Mouse (Mus musculus): Measurements from ENCODE around the gene Rhd. TPM values are rescaled to one million over a fixed set of nuclear protein-coding genes. Genes with fewer than 3 reads are reported as not detected.
"Not testable (repeated sequence)": the region's sequence is repeated elsewhere in the genome, so short reads cannot be mapped to it uniquely, and the experiment has no call there.

The Rhd gene
- polyA plus RNA-seq, 1 experiment from 2014 or later, result 1.5 TPM

GRCm38 (mm10) chr4:134879410-134879981 lies 15.2 kb downstream of the Rhd start:
- H3K9ac ChIP-seq, result peak overlapping the region; percentile 55
- H3K27me3 ChIP-seq, result no peaks in the 10 kb centered on the region
- H3K36me3 ChIP-seq (ENCODE audit: poor library complexity, severe bottlenecking), result no peaks in the 10 kb centered on the region
- H3K4me1 ChIP-seq, result peaks cover 8% of the 10 kb centered on the region
- no peaks in the 10 kb centered on the region for H3K9me3 ChIP-seq (replicated peaks)
- H3K4me2 ChIP-seq, result peak overlapping the region; percentile 63
- H3K27ac ChIP-seq, result no peak overlapping the region
- peak overlapping the region; percentile 35 for H3K4me3 ChIP-seq
- WGBS, result 2% methylated on average over 17 of the region's 17 CpGs
- no peak for ATAC-seq

GRCm38 (mm10) chr4:134880041-134880440 lies 15.7 kb downstream of the Rhd start:
- H3K27ac ChIP-seq, result no peak overlapping the region
- no peak overlapping the region for H3K9ac ChIP-seq
- H3K27me3 ChIP-seq, result no peaks in the 10 kb centered on the region
- H3K36me3 ChIP-seq (ENCODE audit: poor library complexity, severe bottlenecking), result no peaks in the 10 kb centered on the region
- H3K4me1 ChIP-seq, result peaks cover 8% of the 10 kb centered on the region
- H3K4me2 ChIP-seq, result peak overlapping the region; percentile 63
- ATAC-seq, result no peak
- WGBS, result 30% methylated on average over 6 of the region's 6 CpGs
- no peaks in the 10 kb centered on the region for H3K9me3 ChIP-seq (replicated peaks)
- H3K4me3 ChIP-seq, result no peak overlapping the region

GRCm38 (mm10) chr4:134883266-134883665 lies 18.9 kb downstream of the Rhd start:
- Histone ChIP-seq H3K4me1 (peaks cover 8% of the 10 kb centered on the region), H3K27me3 (no peaks in the 10 kb centered on the region), H3K27ac (no peak overlapping the region), H3K36me3 (ENCODE audit: poor library complexity, severe bottlenecking) (no peaks in the 10 kb centered on the region), H3K4me3 (no peak overlapping the region), H3K9me3 (replicated peaks) (no peaks in the 10 kb centered on the region), H3K9ac (no peak overlapping the region), H3K4me2 (no peak overlapping the region)
- WGBS, result 35% methylated on average over 7 of the region's 7 CpGs
- no peak for ATAC-seq

GRCm38 (mm10) chr4:134883808-134884207 lies 19.5 kb downstream of the Rhd start:
- no peak for ATAC-seq
- H3K27me3 ChIP-seq, result no peaks in the 10 kb centered on the region
- no peaks in the 10 kb centered on the region for H3K9me3 ChIP-seq (replicated peaks)
- no peak overlapping the region for H3K9ac ChIP-seq
- no peak overlapping the region for H3K4me3 ChIP-seq
- H3K36me3 ChIP-seq (ENCODE audit: poor library complexity, severe bottlenecking), result no peaks in the 10 kb centered on the region
- no peak overlapping the region for H3K4me2 ChIP-seq
- H3K4me1 ChIP-seq, result peaks cover 8% of the 10 kb centered on the region
- no peak overlapping the region for H3K27ac ChIP-seq
- 90% methylated on average over 10 of the region's 10 CpGs for WGBS

- Histone ChIP-seq H3K9ac (no peak overlapping the region), H3K27ac (no peak overlapping the region), H3K9me3 (replicated peaks) (no peaks in the 10 kb centered on the region), H3K36me3 (ENCODE audit: poor library complexity, severe bottlenecking) (no peaks in the 10 kb centered on the region), H3K27me3 (no peaks in the 10 kb centered on the region), H3K4me1 (peaks cover 7% of the 10 kb centered on the region), H3K4me3 (no peak overlapping the region), H3K4me2 (no peak overlapping the region)
- 95% methylated on average over 4 of the region's 4 CpGs for WGBS
- no peak for ATAC-seq
Measured at GRCm38 (mm10) chr4:134884364-134884763, 20.0 kb downstream of the Rhd start.

GRCm38 (mm10) chr4:134892096-134892495 lies 27.8 kb downstream of the Rhd start:
- WGBS, result 81% methylated on average over 6 of the region's 6 CpGs

GRCm38 (mm10) chr4:134897256-134897655 lies 32.9 kb downstream of the Rhd start:
- H3K4me1 ChIP-seq, result no peaks in the 10 kb centered on the region
- H3K27ac ChIP-seq, result no peak overlapping the region
- H3K9me3 ChIP-seq (replicated peaks), result no peaks in the 10 kb centered on the region
- no peaks in the 10 kb centered on the region for H3K27me3 ChIP-seq
- no peak overlapping the region for H3K4me3 ChIP-seq
- 91% methylated on average over 6 of the region's 6 CpGs for WGBS
- H3K9ac ChIP-seq, result no peak overlapping the region
- peaks cover 73% of the 10 kb centered on the region for H3K36me3 ChIP-seq (ENCODE audit: poor library complexity, severe bottlenecking)
- H3K4me2 ChIP-seq, result no peak overlapping the region
- no peak for ATAC-seq

More at GRCm38 (mm10) chr4:134892096-134892495, 27.8 kb downstream of the Rhd start:
- H3K36me3 ChIP-seq (ENCODE audit: poor library complexity, severe bottlenecking), result peaks cover 22% of the 10 kb centered on the region
- no peak overlapping the region for H3K4me2 ChIP-seq
- H3K27ac ChIP-seq, result no peak overlapping the region
- H3K9ac ChIP-seq, result no peak overlapping the region
- no peak for ATAC-seq
- H3K27me3 ChIP-seq, result no peaks in the 10 kb centered on the region
- no peaks in the 10 kb centered on the region for H3K4me1 ChIP-seq
- H3K9me3 ChIP-seq (replicated peaks), result no peaks in the 10 kb centered on the region
- H3K4me3 ChIP-seq, result no peak overlapping the region

GRCm38 (mm10) chr4:134901126-134901525 lies 36.8 kb downstream of the Rhd start:
- Histone ChIP-seq H3K27ac (no peak overlapping the region), H3K4me2 (no peak overlapping the region), H3K27me3 (no peaks in the 10 kb centered on the region), H3K4me3 (no peak overlapping the region), H3K9ac (no peak overlapping the region), H3K36me3 (ENCODE audit: poor library complexity, severe bottlenecking) (peaks cover 99% of the 10 kb centered on the region), H3K9me3 (replicated peaks) (no peaks in the 10 kb centered on the region), H3K4me1 (no peaks in the 10 kb centered on the region)
- ATAC-seq, result no peak
- WGBS, result 97% methylated on average over 8 of the region's 8 CpGs

GRCm38 (mm10) chr4:134903046-134903445 lies 38.7 kb downstream of the Rhd start:
- Histone ChIP-seq H3K4me2 (no peak overlapping the region), H3K9ac (no peak overlapping the region), H3K27ac (no peak overlapping the region), H3K4me3 (no peak overlapping the region), H3K36me3 (ENCODE audit: poor library complexity, severe bottlenecking) (peaks cover 100% of the 10 kb centered on the region), H3K27me3 (no peaks in the 10 kb centered on the region), H3K9me3 (replicated peaks) (no peaks in the 10 kb centered on the region), H3K4me1 (no peaks in the 10 kb centered on the region)
- ATAC-seq, result no peak
- 81% methylated on average over 7 of the region's 7 CpGs for WGBS

GRCm38 (mm10) chr4:134911406-134911805 lies 47.1 kb downstream of the Rhd start:
- H3K9ac ChIP-seq; H3K27ac ChIP-seq; ATAC-seq; H3K4me2 ChIP-seq; H3K4me3 ChIP-seq; H3K27me3 ChIP-seq; H3K9me3 ChIP-seq (replicated peaks): not testable (repeated sequence)
- WGBS, result 95% methylated on average over 7 of the region's 8 CpGs
- Histone ChIP-seq H3K4me1 (peaks cover 19% of the 10 kb centered on the region), H3K36me3 (ENCODE audit: poor library complexity, severe bottlenecking) (peaks cover 58% of the 10 kb centered on the region)

GRCm38 (mm10) chr4:134913413-134913812 lies 49.1 kb downstream of the Rhd start:
- ATAC-seq, result 0 out of 2 replicates have a peak, but pooled peaks have one; percentile 22
- peak overlapping the region; percentile 84 for H3K4me3 ChIP-seq
- H3K36me3 ChIP-seq (ENCODE audit: poor library complexity, severe bottlenecking), result peaks cover 38% of the 10 kb centered on the region
- H3K4me2 ChIP-seq, result peak overlapping the region; percentile 70
- WGBS, result 25% methylated on average over 3 of the region's 3 CpGs
- peak overlapping the region; percentile 23; the same call in 1 of the 2 replicates for H3K9ac ChIP-seq
- no peaks in the 10 kb centered on the region for H3K27me3 ChIP-seq
- H3K27ac ChIP-seq, result no peak overlapping the region
- peaks cover 19% of the 10 kb centered on the region for H3K4me1 ChIP-seq
- H3K9me3 ChIP-seq (replicated peaks), result no peaks in the 10 kb centered on the region

GRCm38 (mm10) chr4:134914122-134914863 lies 50.0 kb downstream of the Rhd start:
- 1% methylated on average over 43 of the region's 43 CpGs for WGBS
- Histone ChIP-seq H3K27ac (peak overlapping the region; percentile 82), H3K9ac (peak overlapping the region; percentile 87)

More at GRCm38 (mm10) chr4:134914122-134914863, 50.0 kb downstream of the Rhd start:
- peak overlapping the region; percentile 84 for H3K4me3 ChIP-seq
- H3K4me1 ChIP-seq, result peaks cover 19% of the 10 kb centered on the region
- H3K9me3 ChIP-seq (replicated peaks), result no peaks in the 10 kb centered on the region
- ATAC-seq, result peak; percentile 76
- peaks cover 29% of the 10 kb centered on the region for H3K36me3 ChIP-seq (ENCODE audit: poor library complexity, severe bottlenecking)
- peak overlapping the region; percentile 70 for H3K4me2 ChIP-seq
- no peaks in the 10 kb centered on the region for H3K27me3 ChIP-seq

Data from forebrain, embryonic 13.5 days (tissue).